Mouse (Mus musculus) forelimb bud, embryonic 11.5 days (tissue): ENCODE results near the gene Serp1.
A peak's percentile ranks its signal among the peaks of the same experiment; 100 is the strongest.
"Not testable (repeated sequence)": the region's sequence is repeated elsewhere in the genome, so short reads cannot be mapped to it uniquely, and the experiment has no call there.

Source experiments
- DNase-seq: peaks from one replicate; pipeline ENCODE4 v3.0.0-alpha.2; 2012; ENCODE audit warnings: low read depth, low spot score

The Serp1 gene

GRCm38 (mm10) chr3:58508020-58508750 lies 17.5 kb downstream of the Serp1 start:
- DNase-seq, result no peak

- DNase-seq, result no peak
Observed at GRCm38 (mm10) chr3:58504676-58505075, 21.0 kb downstream of the Serp1 start.

GRCm38 (mm10) chr3:58503720-58504333 lies 21.9 kb downstream of the Serp1 start:
- DNase-seq, result no peak

- DNase-seq, result no peak
Observed at GRCm38 (mm10) chr3:58501961-58502360, 23.7 kb downstream of the Serp1 start.

- no peak for DNase-seq
Observed at GRCm38 (mm10) chr3:58493621-58494020, 32.1 kb downstream of the Serp1 start.

GRCm38 (mm10) chr3:58490787-58491186 lies 34.9 kb downstream of the Serp1 start:
- peak; percentile 35 for DNase-seq

GRCm38 (mm10) chr3:58487999-58488775 lies 37.5 kb downstream of the Serp1 start:
- DNase-seq, result no peak

- no peak for DNase-seq
Observed at GRCm38 (mm10) chr3:58487121-58487520, 38.6 kb downstream of the Serp1 start.

GRCm38 (mm10) chr3:58485883-58486282 lies 39.8 kb downstream of the Serp1 start:
- DNase-seq, result no peak

GRCm38 (mm10) chr3:58478755-58479455 lies 46.8 kb downstream of the Serp1 start:
- DNase-seq, result no peak

- DNase-seq, result not testable (repeated sequence)
Observed at GRCm38 (mm10) chr3:58475298-58475697, 50.4 kb downstream of the Serp1 start.
